In genomic region chr7:141508160-141508559, GRCm38 (mm10) we compare ENCODE assay signal across 11 mouse cellular contexts. TPM values are rescaled to one million over a fixed set of nuclear protein-coding genes. Genes with fewer than 3 reads are reported as not detected.
A peak's percentile ranks its signal among the peaks of the same experiment; 100 is the strongest.
DNase-seq lines count a peak whose midpoint lies in the region; ATAC-seq lines count a peak whose summit lies in the region.
"Had no signal": no experiment of that assay in that cellular context is flagged by ENCODE, and none has a peak within 500 bp of the region (broad histone marks: within the 10 kb centered on the region; RNA-seq: fewer than 3 reads in every experiment).

No protein-coding gene starts in this region.

- H3K9ac ChIP-seq in heart, embryonic 13.5 days, result peak overlapping the region; percentile 47
- H3K9ac ChIP-seq in neural tube, embryonic 11.5 days (ENCODE audit: low read length), result no peak overlapping the region; the same call in 1 of the 2 replicates
- H3K9ac ChIP-seq in stomach, embryonic 16.5 days (ENCODE audit: low read length), result peak overlapping the region; percentile 27; the same call in 1 of the 2 replicates
- H3K9ac ChIP-seq: neural tube, embryonic 15.5 days had no signal

- no peak for ATAC-seq in heart, embryonic 13.5 days (ENCODE audit: extremely low read depth, insufficient number of reproducible peaks, low FRiP score, low TSS enrichment)
- no peak; the same call in 1 of the 2 replicates for ATAC-seq in neural tube, embryonic 11.5 days (ENCODE audit: insufficient read depth, low FRiP score, low TSS enrichment)
- ATAC-seq in stomach, embryonic 16.5 days (ENCODE audit: insufficient read depth, low FRiP score), result no peak
- ATAC-seq in granulocyte monocyte progenitor cell, adult 5-6 weeks (replicated peaks; ENCODE audit: poor library complexity, severe bottlenecking), result no peak

- H3K4me3 ChIP-seq in heart, embryonic 13.5 days, result no peak overlapping the region
- H3K4me3 ChIP-seq in neural tube, embryonic 11.5 days (ENCODE audit: low read depth, low read length), result no peak overlapping the region
- H3K4me3 ChIP-seq in limb, embryonic 10.5 days, result no peak overlapping the region
- no peak overlapping the region for H3K4me3 ChIP-seq in stomach, embryonic 16.5 days (replicated peaks; ENCODE audit: low read length)
- H3K4me3 ChIP-seq: neural tube, embryonic 15.5 days had no signal

- no peaks in the 10 kb centered on the region for H3K27me3 ChIP-seq in heart, embryonic 13.5 days (replicated peaks)
- no peaks in the 10 kb centered on the region for H3K27me3 ChIP-seq in neural tube, embryonic 11.5 days (ENCODE audit: control insufficient read depth, insufficient read depth, low read length)
- no peaks in the 10 kb centered on the region for H3K27me3 ChIP-seq in limb, embryonic 10.5 days (ENCODE audit: low read depth, poor library complexity, severe bottlenecking)
- no peaks in the 10 kb centered on the region for H3K27me3 ChIP-seq in stomach, embryonic 16.5 days (ENCODE audit: control insufficient read depth, insufficient read depth, low read length)
- H3K27me3 ChIP-seq: neural tube, embryonic 15.5 days had no signal

- H3K9me3 ChIP-seq in heart, embryonic 13.5 days, result no peaks in the 10 kb centered on the region
- no peaks in the 10 kb centered on the region for H3K9me3 ChIP-seq in neural tube, embryonic 11.5 days (ENCODE audit: control insufficient read depth, low read length)
- no peaks in the 10 kb centered on the region for H3K9me3 ChIP-seq in limb, embryonic 10.5 days (replicated peaks)
- H3K9me3 ChIP-seq in stomach, embryonic 16.5 days (replicated peaks; ENCODE audit: control insufficient read depth, low read length), result no peaks in the 10 kb centered on the region
- H3K9me3 ChIP-seq: neural tube, embryonic 15.5 days had no signal

- H3K36me3 ChIP-seq in heart, embryonic 13.5 days, result peaks cover 27% of the 10 kb centered on the region
- H3K36me3 ChIP-seq in neural tube, embryonic 11.5 days (ENCODE audit: control insufficient read depth, insufficient read depth, low read length), result no peaks in the 10 kb centered on the region
- H3K36me3 ChIP-seq in limb, embryonic 10.5 days, result peaks cover 6% of the 10 kb centered on the region; the same call in 1 of the 2 replicates
- no peaks in the 10 kb centered on the region for H3K36me3 ChIP-seq in stomach, embryonic 16.5 days (ENCODE audit: control insufficient read depth, insufficient read depth, low read length)

- no peak for DNase-seq in heart, adult 18-20 months
- no peak for DNase-seq in neural tube, embryonic 11.5 days (ENCODE audit: low spot score)
- DNase-seq in neural tube, embryonic 10.5 days (ENCODE audit: extremely low spot score, low spot score), result no peak
- DNase-seq in limb, embryonic 10.5 days (ENCODE audit: low spot score), result no peak
- no peak for DNase-seq in layer of hippocampus, postnatal 25 days (ENCODE audit: extremely low spot score in 1 of 2, low spot score in 1 of 2)
- DNase-seq: kidney, postnatal 36 days; right cerebral cortex, postnatal 14 days had no signal

- peaks cover 52% of the 10 kb centered on the region for H3K4me1 ChIP-seq in heart, embryonic 13.5 days
- no peaks in the 10 kb centered on the region for H3K4me1 ChIP-seq in neural tube, embryonic 11.5 days (ENCODE audit: control insufficient read depth, insufficient read depth, low read length)
- H3K4me1 ChIP-seq in limb, embryonic 10.5 days, result no peaks in the 10 kb centered on the region
- no peaks in the 10 kb centered on the region for H3K4me1 ChIP-seq in stomach, embryonic 16.5 days (ENCODE audit: control insufficient read depth, insufficient read depth, low read length)
- H3K4me1 ChIP-seq: neural tube, embryonic 15.5 days had no signal

- H3K27ac ChIP-seq in heart, embryonic 13.5 days (replicated peaks), result peak overlapping the region; percentile 69
- H3K27ac ChIP-seq in neural tube, embryonic 11.5 days (ENCODE audit: low read depth, low read length), result peak overlapping the region; percentile 31
- peak overlapping the region; percentile 46 for H3K27ac ChIP-seq in limb, embryonic 10.5 days
- H3K27ac ChIP-seq in stomach, embryonic 16.5 days (ENCODE audit: low read length), result no peak overlapping the region
- H3K27ac ChIP-seq: neural tube, embryonic 15.5 days had no signal

- no peak overlapping the region; the same call in 1 of the 2 replicates for H3K4me2 ChIP-seq in heart, embryonic 13.5 days
- H3K4me2 ChIP-seq in neural tube, embryonic 11.5 days (ENCODE audit: low read depth), result no peak overlapping the region
- no peak overlapping the region for H3K4me2 ChIP-seq in stomach, embryonic 16.5 days (ENCODE audit: low read depth, low read length)
- H3K4me2 ChIP-seq: neural tube, embryonic 15.5 days had no signal

RNA-seq across cellular contexts. Expression of gene Chid1, which starts 31.5 kb away (rescaled TPM):
- polyA plus RNA-seq in heart, embryonic 13.5 days (2015; fragmentation: Nextera tagmentation; extraction: Ambion mirVana), result 36.3 TPM in 2 replicates
- 10 to 100 TPM; 48.2 to 50.9 TPM for total RNA-seq in heart, adult 18-20 months (2021)
- polyA plus RNA-seq in neural tube, embryonic 11.5 days (2014; fragmentation: Nextera tagmentation; extraction: Ambion mirVana), result 28.2 and 32.9 TPM in 2 replicates
- 26.7 and 27.3 TPM in 2 replicates for polyA plus RNA-seq in limb, embryonic 10.5 days (2016; fragmentation: Nextera tagmentation; extraction: Ambion mirVana)
- 54.0 and 60.5 TPM in 2 replicates for polyA plus RNA-seq in stomach, embryonic 16.5 days (2015; fragmentation: Nextera tagmentation; extraction: Ambion mirVana)
- 10 to 100 TPM; 81.3 to 84.0 TPM for total RNA-seq in layer of hippocampus, postnatal 25 days (2021)
- total RNA-seq in granulocyte monocyte progenitor cell, adult 5-6 weeks (2014; fragmentation: Nextera tagmentation), result 12.2 and 26.1 TPM in 2 replicates
- total RNA-seq in granulocyte monocyte progenitor cell, adult 5-6 weeks (2017), result 40.2 and 40.9 TPM in 2 replicates

RNA-seq across cellular contexts. Expression of gene Tspan4, which starts 33.1 kb away (rescaled TPM):
- polyA plus RNA-seq in heart, embryonic 13.5 days (2015; fragmentation: Nextera tagmentation; extraction: Ambion mirVana), result 64.5 and 68.8 TPM in 2 replicates
- total RNA-seq in heart, adult 18-20 months (2021), result 10 to 100 TPM; 18.9 to 22.9 TPM
- 32.4 and 35.8 TPM in 2 replicates for polyA plus RNA-seq in neural tube, embryonic 11.5 days (2014; fragmentation: Nextera tagmentation; extraction: Ambion mirVana)
- polyA plus RNA-seq in limb, embryonic 10.5 days (2016; fragmentation: Nextera tagmentation; extraction: Ambion mirVana), result 25.0 and 36.9 TPM in 2 replicates
- 67.4 and 69.6 TPM in 2 replicates for polyA plus RNA-seq in stomach, embryonic 16.5 days (2015; fragmentation: Nextera tagmentation; extraction: Ambion mirVana)
- 10 to 100 TPM; 12.2 to 14.3 TPM for total RNA-seq in layer of hippocampus, postnatal 25 days (2021)
- 50.4 and 53.8 TPM in 2 replicates for total RNA-seq in granulocyte monocyte progenitor cell, adult 5-6 weeks (2014; fragmentation: Nextera tagmentation)
- total RNA-seq in granulocyte monocyte progenitor cell, adult 5-6 weeks (2017), result 42.6 and 44.9 TPM in 2 replicates

RNA-seq across cellular contexts. Expression of gene Polr2l, which starts 33.2 kb away (rescaled TPM):
- polyA plus RNA-seq in heart, embryonic 13.5 days (2015; fragmentation: Nextera tagmentation; extraction: Ambion mirVana), result 67.3 and 76.3 TPM in 2 replicates
- 10 to 100 TPM; 82.3 to 97.7 TPM for total RNA-seq in heart, adult 18-20 months (2021)
- polyA plus RNA-seq in neural tube, embryonic 11.5 days (2014; fragmentation: Nextera tagmentation; extraction: Ambion mirVana), result 76.9 and 79.2 TPM in 2 replicates
- polyA plus RNA-seq in limb, embryonic 10.5 days (2016; fragmentation: Nextera tagmentation; extraction: Ambion mirVana), result 77.2 and 86.8 TPM in 2 replicates
- 62.4 and 63.1 TPM in 2 replicates for polyA plus RNA-seq in stomach, embryonic 16.5 days (2015; fragmentation: Nextera tagmentation; extraction: Ambion mirVana)
- 10 to 100 TPM; 40.9 to 47.2 TPM for total RNA-seq in layer of hippocampus, postnatal 25 days (2021)
- total RNA-seq in granulocyte monocyte progenitor cell, adult 5-6 weeks (2014; fragmentation: Nextera tagmentation), result 36.4 and 59.6 TPM in 2 replicates
- total RNA-seq in granulocyte monocyte progenitor cell, adult 5-6 weeks (2017), result 40.9 and 43.5 TPM in 2 replicates

RNA-seq across cellular contexts. Expression of gene Cd151, which starts 41.0 kb away (rescaled TPM):
- polyA plus RNA-seq in heart, embryonic 13.5 days (2015; fragmentation: Nextera tagmentation; extraction: Ambion mirVana), result 28.5 and 31.4 TPM in 2 replicates
- total RNA-seq in heart, adult 18-20 months (2021), result 100 to 1,000 TPM; 320 to 330 TPM
- polyA plus RNA-seq in neural tube, embryonic 11.5 days (2014; fragmentation: Nextera tagmentation; extraction: Ambion mirVana), result 44.3 and 52.2 TPM in 2 replicates
- polyA plus RNA-seq in limb, embryonic 10.5 days (2016; fragmentation: Nextera tagmentation; extraction: Ambion mirVana), result 14.0 and 15.8 TPM in 2 replicates
- polyA plus RNA-seq in stomach, embryonic 16.5 days (2015; fragmentation: Nextera tagmentation; extraction: Ambion mirVana), result 39.1 and 40.3 TPM in 2 replicates
- total RNA-seq in layer of hippocampus, postnatal 25 days (2021), result 10 to 100 TPM; 25.7 TPM
- 19.2 and 20.0 TPM in 2 replicates for total RNA-seq in granulocyte monocyte progenitor cell, adult 5-6 weeks (2014; fragmentation: Nextera tagmentation)
- 18.4 and 20.4 TPM in 2 replicates for total RNA-seq in granulocyte monocyte progenitor cell, adult 5-6 weeks (2017)

RNA-seq across cellular contexts. Expression of gene Cracr2b, which starts 47.3 kb away (rescaled TPM):
- polyA plus RNA-seq in heart, embryonic 13.5 days (2015; fragmentation: Nextera tagmentation; extraction: Ambion mirVana), result 20.2 and 23.0 TPM in 2 replicates
- 10 to 100 TPM; 22.5 to 23.3 TPM for total RNA-seq in heart, adult 18-20 months (2021)
- polyA plus RNA-seq in neural tube, embryonic 11.5 days (2014; fragmentation: Nextera tagmentation; extraction: Ambion mirVana), result 2.8 and 6.4 TPM in 2 replicates
- polyA plus RNA-seq in limb, embryonic 10.5 days (2016; fragmentation: Nextera tagmentation; extraction: Ambion mirVana), result 7.0 and 7.8 TPM in 2 replicates
- 21.4 and 25.3 TPM in 2 replicates for polyA plus RNA-seq in stomach, embryonic 16.5 days (2015; fragmentation: Nextera tagmentation; extraction: Ambion mirVana)
- 1 to 10 TPM; 2.1 to 4.2 TPM for total RNA-seq in layer of hippocampus, postnatal 25 days (2021)
- 15.8 and 21.3 TPM in 2 replicates for total RNA-seq in granulocyte monocyte progenitor cell, adult 5-6 weeks (2014; fragmentation: Nextera tagmentation)
- total RNA-seq in granulocyte monocyte progenitor cell, adult 5-6 weeks (2017), result 14.9 and 15.8 TPM in 2 replicates
